Mouse (Mus musculus): ENCODE measurements around the gene Neurod2. TPM values are rescaled to one million over a fixed set of nuclear protein-coding genes. Genes with fewer than 3 reads are reported as not detected.

Gene Neurod2
- polyA plus RNA-seq, 1 experiment from 2014 or later = 0.09 TPM

DNA sequence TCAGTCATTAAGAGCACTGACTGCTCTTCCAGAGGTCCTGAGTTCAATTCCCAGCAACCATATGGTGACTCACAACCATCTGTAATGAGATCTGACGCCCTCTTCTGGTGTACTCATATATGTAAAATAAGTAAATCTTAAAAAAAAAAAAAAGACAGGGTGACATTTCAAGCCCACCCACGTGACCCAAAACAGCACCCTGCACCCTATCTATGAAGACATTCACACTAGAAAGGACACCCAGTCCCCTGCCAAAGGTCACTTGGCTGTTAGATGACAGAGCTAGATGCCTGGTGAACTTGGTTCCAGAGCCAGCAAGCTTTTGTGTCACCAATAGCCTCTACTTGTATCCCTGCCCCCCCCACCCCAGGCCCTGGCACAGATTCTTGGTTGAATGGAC is 36.4 kb downstream of the Neurod2 start:
- WGBS = 41% methylated on average over 2 of the region's 2 CpGs
- no peak for ATAC-seq
- no peaks in the 10 kb centered on the region; the same call in 1 of the 2 replicates for H3K27me3 ChIP-seq (replicated peaks)
- no peaks in the 10 kb centered on the region for H3K9me3 ChIP-seq
- H3K4me1 ChIP-seq (replicated peaks) = peaks cover 20% of the 10 kb centered on the region
- H3K4me3 ChIP-seq (replicated peaks) = no peak overlapping the region
- no peak overlapping the region for H3K9ac ChIP-seq
- H3K36me3 ChIP-seq = no peaks in the 10 kb centered on the region
- no peak overlapping the region for H3K27ac ChIP-seq
- H3K4me2 ChIP-seq (replicated peaks) = no peak overlapping the region

DNA sequence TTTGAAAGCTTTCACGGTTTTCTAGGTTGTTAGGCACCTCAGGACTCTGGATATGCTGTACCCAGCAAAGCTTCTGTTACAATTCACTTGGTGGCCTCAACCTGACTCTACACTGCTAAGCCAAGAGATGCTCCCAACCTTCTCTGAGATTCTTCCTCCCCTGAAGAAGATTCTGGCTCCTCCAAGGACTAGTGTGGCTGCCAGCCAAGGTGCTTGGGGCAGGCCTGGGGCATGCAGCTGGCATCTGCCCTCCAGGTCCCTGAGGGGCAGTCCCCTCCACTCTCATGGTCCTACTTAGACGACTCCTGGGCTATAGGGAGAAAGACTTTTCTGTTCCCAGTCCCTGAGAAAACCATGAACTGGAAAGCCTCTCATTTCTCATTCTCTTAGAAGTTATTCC is 38.5 kb downstream of the Neurod2 start:
- H3K27ac ChIP-seq = no peak overlapping the region

DNA sequence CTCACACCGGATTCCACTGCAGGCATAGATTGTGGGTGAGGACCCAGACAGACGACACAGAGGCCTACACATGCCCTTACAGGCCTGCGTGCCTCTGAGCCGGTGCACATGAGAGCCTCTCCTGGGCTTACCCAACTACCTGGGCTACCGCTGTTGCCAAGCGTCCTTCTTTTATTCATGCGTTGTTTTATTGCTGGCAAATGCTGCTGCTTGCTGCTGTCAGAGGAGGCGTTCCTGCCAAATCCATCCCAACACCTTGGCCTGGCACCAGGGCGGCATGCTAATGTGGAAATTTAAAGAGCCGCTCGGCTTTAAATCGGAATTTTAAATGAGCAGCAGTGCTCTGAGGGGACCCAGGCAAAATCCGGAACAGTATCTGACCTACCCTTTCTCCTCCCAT is 39.6 kb downstream of the Neurod2 start:
- WGBS = 49% methylated on average over 13 of the region's 13 CpGs
- Histone ChIP-seq H3K4me1 (replicated peaks) (peaks cover 2% of the 10 kb centered on the region; the same call in 1 of the 2 replicates), H3K27ac (no peak overlapping the region), H3K9me3 (no peaks in the 10 kb centered on the region), H3K9ac (no peak overlapping the region), H3K4me3 (replicated peaks) (no peak overlapping the region), H3K4me2 (replicated peaks) (no peak overlapping the region), H3K27me3 (replicated peaks) (no peaks in the 10 kb centered on the region), H3K36me3 (no peaks in the 10 kb centered on the region)
- no peak for ATAC-seq

More for the DNA sequence above, 38.5 kb downstream of the Neurod2 start:
- Histone ChIP-seq H3K4me3 (replicated peaks) (no peak overlapping the region), H3K9me3 (no peaks in the 10 kb centered on the region), H3K4me1 (replicated peaks) (peaks cover 5% of the 10 kb centered on the region; the same call in 1 of the 2 replicates), H3K27me3 (replicated peaks) (no peaks in the 10 kb centered on the region), H3K4me2 (replicated peaks) (no peak overlapping the region), H3K36me3 (no peaks in the 10 kb centered on the region), H3K9ac (no peak overlapping the region)
- no peak for ATAC-seq
- 67% methylated on average over 2 of the region's 2 CpGs for WGBS

DNA sequence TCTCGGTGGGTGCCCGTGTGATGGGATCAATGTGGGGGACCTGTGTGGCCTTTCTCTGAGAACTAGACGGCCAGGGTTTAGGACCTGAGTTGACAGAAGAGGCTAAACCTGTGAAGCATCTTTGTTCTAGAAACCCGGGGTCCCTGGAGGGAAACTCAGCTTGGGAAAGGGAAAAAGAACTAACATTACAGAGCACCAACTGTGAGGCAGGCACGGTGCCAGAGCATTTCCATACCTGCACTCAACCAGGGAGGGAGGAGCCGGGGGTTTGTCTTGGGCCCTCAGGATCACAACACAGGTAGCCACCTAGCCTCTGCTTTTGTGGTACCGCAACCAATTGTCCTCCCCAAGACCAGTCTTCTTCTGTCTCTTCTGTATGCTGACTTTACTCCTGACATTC is 41.5 kb downstream of the Neurod2 start:
- H3K36me3 ChIP-seq = no peaks in the 10 kb centered on the region
- H3K27ac ChIP-seq = no peak overlapping the region
- no peak overlapping the region for H3K4me2 ChIP-seq (replicated peaks)
- H3K9ac ChIP-seq = no peak overlapping the region
- no peak for ATAC-seq
- WGBS = 56% methylated on average over 7 of the region's 7 CpGs
- 0 out of 2 replicates have a peak, but pooled peaks cover 4% of the 10 kb centered on the region for H3K4me1 ChIP-seq (replicated peaks)
- H3K4me3 ChIP-seq (replicated peaks) = no peak overlapping the region
- no peaks in the 10 kb centered on the region for H3K9me3 ChIP-seq
- H3K27me3 ChIP-seq (replicated peaks) = no peaks in the 10 kb centered on the region

DNA sequence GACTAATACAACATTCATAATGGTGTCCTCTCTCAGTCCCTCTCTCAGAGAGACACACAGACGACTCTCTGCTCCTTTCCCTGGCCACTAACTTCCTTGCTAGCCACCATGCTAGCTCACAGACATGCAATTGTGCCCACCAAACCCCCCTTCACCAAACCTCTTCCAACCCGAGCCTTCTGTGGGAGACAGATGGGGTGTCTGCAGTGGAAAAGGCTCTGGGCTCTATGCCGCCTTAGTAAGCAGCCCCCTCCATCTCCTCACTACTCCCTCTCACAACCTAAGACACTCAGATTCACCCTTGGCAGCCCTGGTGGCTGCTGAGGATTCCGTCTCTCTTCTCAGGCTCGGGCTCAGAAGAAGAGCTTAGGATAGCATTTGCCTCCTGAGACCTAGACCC is 41.9 kb downstream of the Neurod2 start:
- H3K36me3 ChIP-seq = no peaks in the 10 kb centered on the region
- H3K27ac ChIP-seq = no peak overlapping the region
- H3K4me3 ChIP-seq (replicated peaks) = no peak overlapping the region
- H3K9ac ChIP-seq = no peak overlapping the region
- ATAC-seq = no peak
- WGBS = 53% methylated on average over 5 of the region's 5 CpGs
- no peak overlapping the region for H3K4me2 ChIP-seq (replicated peaks)
- no peaks in the 10 kb centered on the region for H3K27me3 ChIP-seq (replicated peaks)
- no peaks in the 10 kb centered on the region for H3K9me3 ChIP-seq
- 0 out of 2 replicates have a peak, but pooled peaks cover 4% of the 10 kb centered on the region for H3K4me1 ChIP-seq (replicated peaks)

DNA sequence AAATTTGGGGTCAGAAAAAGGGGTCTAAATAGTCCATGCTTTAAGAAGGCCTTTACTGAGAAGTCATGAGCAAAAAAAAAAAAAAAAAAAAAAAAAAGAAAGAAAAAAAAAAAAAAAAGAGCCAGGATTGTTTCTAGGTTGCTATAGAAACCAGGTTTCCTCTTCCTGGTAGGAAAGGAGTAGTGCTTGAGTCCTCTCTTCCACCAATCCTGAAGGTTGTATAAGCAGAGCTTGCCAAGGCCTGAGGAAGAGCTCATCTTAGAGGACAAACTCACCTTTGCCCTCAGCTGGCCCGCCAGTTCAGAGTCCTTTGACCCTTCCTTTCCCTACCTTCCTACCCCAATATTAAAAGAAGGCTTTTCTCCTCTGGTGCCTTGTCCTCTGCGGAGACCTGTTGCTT is 44.1 kb downstream of the Neurod2 start:
- Histone ChIP-seq H3K4me3 (replicated peaks) (no peak overlapping the region), H3K4me1 (replicated peaks) (0 out of 2 replicates have a peak, but pooled peaks cover 4% of the 10 kb centered on the region), H3K27ac (no peak overlapping the region), H3K27me3 (replicated peaks) (no peaks in the 10 kb centered on the region), H3K36me3 (no peaks in the 10 kb centered on the region), H3K9ac (no peak overlapping the region), H3K4me2 (replicated peaks) (no peak overlapping the region), H3K9me3 (no peaks in the 10 kb centered on the region)
- WGBS = 51% methylated on average over 2 of the region's 2 CpGs
- ATAC-seq = no peak

DNA sequence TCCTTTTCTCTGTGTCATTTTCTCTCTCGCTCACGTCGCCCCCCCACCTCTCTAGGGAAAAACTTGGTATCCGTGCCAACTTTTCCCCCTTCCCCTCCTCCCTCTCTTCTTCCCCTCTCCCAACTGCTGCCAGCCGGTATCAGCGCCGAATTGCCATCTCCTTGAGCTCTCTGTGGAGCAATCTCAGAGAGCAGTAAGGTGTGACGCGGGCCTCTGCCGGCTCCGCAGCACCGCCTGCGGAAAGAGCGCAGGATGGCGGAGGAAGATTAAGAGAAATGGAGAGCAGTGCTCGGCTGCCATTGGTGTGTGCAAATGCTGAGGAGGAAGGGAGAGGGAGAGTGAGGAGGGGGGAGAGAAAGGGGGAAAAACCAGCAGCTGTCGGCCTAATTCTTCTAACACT is 45.2 kb downstream of the Neurod2 start:
- peak overlapping the region; percentile 25; the same call in 1 of the 2 replicates for H3K4me3 ChIP-seq (replicated peaks)

DNA sequence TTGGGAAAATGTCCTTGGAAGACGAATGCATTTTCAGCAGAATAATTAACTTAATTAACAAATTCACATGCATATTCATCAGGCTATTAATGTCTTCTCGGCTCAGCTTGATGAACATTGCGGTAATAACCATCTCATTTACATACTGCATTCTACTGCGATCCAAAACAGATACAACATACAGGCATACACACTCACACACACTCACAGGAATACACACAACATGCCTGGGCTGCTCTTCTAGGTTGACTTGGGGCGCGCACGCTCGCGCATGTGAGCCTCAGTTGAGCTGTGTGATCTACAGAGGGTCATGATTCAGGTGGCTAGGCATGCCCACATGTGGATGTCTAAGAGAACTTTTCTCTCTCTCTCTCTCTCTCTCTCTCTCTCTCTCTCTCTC is 45.7 kb downstream of the Neurod2 start:
- Histone ChIP-seq H3K27me3 (replicated peaks) (no peaks in the 10 kb centered on the region), H3K4me1 (replicated peaks) (0 out of 2 replicates have a peak, but pooled peaks cover 4% of the 10 kb centered on the region), H3K4me3 (replicated peaks) (no peak overlapping the region), H3K36me3 (no peaks in the 10 kb centered on the region), H3K9ac (no peak overlapping the region), H3K27ac (no peak overlapping the region), H3K9me3 (no peaks in the 10 kb centered on the region), H3K4me2 (replicated peaks) (no peak overlapping the region)
- no peak for ATAC-seq
- 33% methylated on average over 9 of the region's 9 CpGs for WGBS

More for the DNA sequence above, 45.2 kb downstream of the Neurod2 start:
- 0 out of 2 replicates have a peak, but pooled peaks cover 4% of the 10 kb centered on the region for H3K4me1 ChIP-seq (replicated peaks)
- peak; percentile 45; the same call in 1 of the 2 replicates for ATAC-seq
- H3K4me2 ChIP-seq (replicated peaks) = peak overlapping the region; percentile 60
- WGBS = 4% methylated on average over 14 of the region's 17 CpGs
- H3K9me3 ChIP-seq = no peaks in the 10 kb centered on the region
- peak overlapping the region; percentile 30; the same call in 1 of the 2 replicates for H3K9ac ChIP-seq
- no peak overlapping the region for H3K27ac ChIP-seq
- H3K36me3 ChIP-seq = no peaks in the 10 kb centered on the region
- no peaks in the 10 kb centered on the region for H3K27me3 ChIP-seq (replicated peaks)

Other genes starting within 250 kb of the Neurod2 start
- gene Fbxl20, start 179.2 kb downstream of the Neurod2 start, polyA plus RNA-seq (2015; fragmentation: Nextera tagmentation; extraction: Ambion mirVana) = 10.4 and 14.9 TPM in 2 replicates
- gene Med1, start 136.4 kb downstream of the Neurod2 start, polyA plus RNA-seq (2015; fragmentation: Nextera tagmentation; extraction: Ambion mirVana) = 53.6 and 63.0 TPM in 2 replicates
- gene Cdk12, start 126.6 kb downstream of the Neurod2 start, polyA plus RNA-seq (2015; fragmentation: Nextera tagmentation; extraction: Ambion mirVana) = 8.5 and 9.4 TPM in 2 replicates
- gene Ppp1r1b, start 18.8 kb upstream of the Neurod2 start, polyA plus RNA-seq (2015; fragmentation: Nextera tagmentation; extraction: Ambion mirVana) = 52.2 and 68.9 TPM in 2 replicates
- gene Stard3, start 28.7 kb upstream of the Neurod2 start, polyA plus RNA-seq (2015; fragmentation: Nextera tagmentation; extraction: Ambion mirVana) = 39.4 and 39.7 TPM in 2 replicates
- 0.25 TPM in 1 of 2 replicates, not detected in the other for gene Tcap, start 54.2 kb upstream of the Neurod2 start, polyA plus RNA-seq (2015; fragmentation: Nextera tagmentation; extraction: Ambion mirVana)
- 0.19 TPM in 1 of 2 replicates, not detected in the other for gene Pnmt, start 56.8 kb upstream of the Neurod2 start, polyA plus RNA-seq (2015; fragmentation: Nextera tagmentation; extraction: Ambion mirVana)
- 15.5 and 16.7 TPM in 2 replicates for gene Pgap3, start 70.8 kb upstream of the Neurod2 start, polyA plus RNA-seq (2015; fragmentation: Nextera tagmentation; extraction: Ambion mirVana)
- 31.9 and 35.1 TPM in 2 replicates for gene Erbb2, start 82.8 kb upstream of the Neurod2 start, polyA plus RNA-seq (2015; fragmentation: Nextera tagmentation; extraction: Ambion mirVana)
- gene Mien1, start 109.3 kb upstream of the Neurod2 start, polyA plus RNA-seq (2015; fragmentation: Nextera tagmentation; extraction: Ambion mirVana) = 202 and 212 TPM in 2 replicates
- gene Grb7, start 116.7 kb upstream of the Neurod2 start, polyA plus RNA-seq (2015; fragmentation: Nextera tagmentation; extraction: Ambion mirVana) = 71.0 and 73.7 TPM in 2 replicates
- gene Ikzf3, start 216.4 kb upstream of the Neurod2 start, polyA plus RNA-seq (2015; fragmentation: Nextera tagmentation; extraction: Ambion mirVana) = 0.21 and 0.24 TPM in 2 replicates
- 0.53 and 0.60 TPM in 2 replicates for gene Zpbp2, start 221.4 kb upstream of the Neurod2 start, polyA plus RNA-seq (2015; fragmentation: Nextera tagmentation; extraction: Ambion mirVana)

All from intestine, embryonic 15.5 days (tissue).